Mouse (Mus musculus): ENCODE data around the gene Fpgs. TPM values are rescaled to one million over a fixed set of nuclear protein-coding genes. Genes with fewer than 3 reads are reported as not detected.

Gene Fpgs
- total and polyA plus RNA-seq, 3 experiments: 4.6 to 18.0 (median 5.7) TPM

- 0 out of 2 replicates have a peak overlapping the region, but pooled peaks have one; percentile 17 for H3K9ac ChIP-seq (ENCODE audit: low read depth, low read length)
- H3K27me3 ChIP-seq (ENCODE audit: control insufficient read depth, insufficient read depth, low read length): peaks cover 2% of the 10 kb centered on the region; the same call in 1 of the 2 replicates
- H3K79me2 ChIP-seq (replicated peaks; ENCODE audit: control insufficient read depth, insufficient read depth, low read length): peaks cover 5% of the 10 kb centered on the region
- H3K4me1 ChIP-seq (ENCODE audit: control insufficient read depth, insufficient read depth, low read length): peaks cover 20% of the 10 kb centered on the region
- peak overlapping the region; percentile 79 for H3K27ac ChIP-seq
- intact Hi-C loops (cut with DNase I): no loop called here
- DNase-seq: no peak
- 39% methylated on average over 6 of the region's 6 CpGs for WGBS
- TF ChIP-seq EP300 (IDR thresholded peaks at IDR 0.05; ENCODE audit: insufficient read depth, low read depth, low read length) (no peak), CTCF (IDR thresholded peaks at IDR 0.05) (peak; percentile 18; the same call in 1 of the 2 replicates)
- no peak overlapping the region for H3K4me3 ChIP-seq
- peaks cover 8% of the 10 kb centered on the region for H3K36me3 ChIP-seq (ENCODE audit: control insufficient read depth, insufficient read depth, low read length)
Observed at GRCm38 (mm10) chr2:32737008-32737407, 33.1 kb upstream of the Fpgs start.

- Histone ChIP-seq H3K4me1 (ENCODE audit: control insufficient read depth, insufficient read depth, low read length) (peaks cover 21% of the 10 kb centered on the region), H3K9ac (ENCODE audit: low read depth, low read length) (peak overlapping the region; percentile 34; the same call in 1 of the 2 replicates), H3K36me3 (ENCODE audit: control insufficient read depth, insufficient read depth, low read length) (peaks cover 8% of the 10 kb centered on the region), H3K4me3 (peak overlapping the region; percentile 16; the same call in 1 of the 2 replicates), H3K27me3 (ENCODE audit: control insufficient read depth, insufficient read depth, low read length) (peaks cover 1% of the 10 kb centered on the region; the same call in 1 of the 2 replicates), H3K79me2 (replicated peaks; ENCODE audit: control insufficient read depth, insufficient read depth, low read length) (peaks cover 2% of the 10 kb centered on the region; the same call in 1 of the 2 replicates), H3K27ac (peak overlapping the region; percentile 79)
- 60% methylated on average over 3 of the region's 3 CpGs for WGBS
- DNase-seq: no peak
- intact Hi-C loops (cut with DNase I): no loop called here
- no peak for TF ChIP-seq CTCF (IDR thresholded peaks at IDR 0.05)
Observed at GRCm38 (mm10) chr2:32736306-32736829, 32.4 kb upstream of the Fpgs start.

GRCm38 (mm10) chr2:32734933-32735332, 31.0 kb upstream of the Fpgs start:
- WGBS: 47% methylated on average over 4 of the region's 4 CpGs
- Histone ChIP-seq H3K79me2 (replicated peaks; ENCODE audit: control insufficient read depth, insufficient read depth, low read length) (no peaks in the 10 kb centered on the region), H3K9ac (ENCODE audit: low read depth, low read length) (peak overlapping the region; percentile 30; the same call in 1 of the 2 replicates), H3K4me3 (peak overlapping the region; percentile 35), H3K36me3 (ENCODE audit: control insufficient read depth, insufficient read depth, low read length) (peaks cover 6% of the 10 kb centered on the region), H3K27me3 (ENCODE audit: control insufficient read depth, insufficient read depth, low read length) (no peaks in the 10 kb centered on the region), H3K4me1 (ENCODE audit: control insufficient read depth, insufficient read depth, low read length) (peaks cover 24% of the 10 kb centered on the region), H3K27ac (peak overlapping the region; percentile 79)
- peak; percentile 83 to 87 for DNase-seq
- TF ChIP-seq CTCF (IDR thresholded peaks at IDR 0.05) (no peak), EP300 (IDR thresholded peaks at IDR 0.05; ENCODE audit: insufficient read depth, low read depth, low read length) (peak; percentile 100), POLR2A (IDR thresholded peaks at IDR 0.05; ENCODE audit: insufficient read depth, low read depth, low read length) (peak; percentile 54; the same call in 1 of the 2 replicates)
- intact Hi-C loops (cut with DNase I): loop anchor here (5.0 kb wide), 1 partner anchor 83 kb away; no protein-coding TSS in a partner anchor

- Histone ChIP-seq H3K79me2 (replicated peaks; ENCODE audit: control insufficient read depth, insufficient read depth, low read length) (no peaks in the 10 kb centered on the region), H3K27me3 (ENCODE audit: control insufficient read depth, insufficient read depth, low read length) (no peaks in the 10 kb centered on the region), H3K36me3 (ENCODE audit: control insufficient read depth, insufficient read depth, low read length) (peaks cover 6% of the 10 kb centered on the region), H3K4me1 (ENCODE audit: control insufficient read depth, insufficient read depth, low read length) (peaks cover 22% of the 10 kb centered on the region), H3K4me3 (peak overlapping the region; percentile 7), H3K9ac (ENCODE audit: low read depth, low read length) (peak overlapping the region; percentile 30; the same call in 1 of the 2 replicates), H3K27ac (peak overlapping the region; percentile 79)
- intact Hi-C loops (cut with DNase I): loop anchor here (5.0 kb wide), 1 partner anchor 82 kb away; no protein-coding TSS in a partner anchor
- DNase-seq: no peak
- no peak for TF ChIP-seq CTCF (IDR thresholded peaks at IDR 0.05)
- 0 out of 2 replicates have a peak, but pooled peaks have one; percentile 29 for TF ChIP-seq POLR2A (IDR thresholded peaks at IDR 0.05; ENCODE audit: insufficient read depth, low read depth, low read length)
- TF ChIP-seq EP300 (IDR thresholded peaks at IDR 0.05; ENCODE audit: insufficient read depth, low read depth, low read length): no peak
- WGBS: 39% methylated on average over 4 of the region's 4 CpGs
Observed at GRCm38 (mm10) chr2:32734480-32734879, 30.5 kb upstream of the Fpgs start.

GRCm38 (mm10) chr2:32732695-32733094, 28.8 kb upstream of the Fpgs start:
- TF ChIP-seq POLR2A (IDR thresholded peaks at IDR 0.05; ENCODE audit: insufficient read depth, low read depth, low read length) (peak; percentile 52), CTCF (IDR thresholded peaks at IDR 0.05) (no peak), EP300 (IDR thresholded peaks at IDR 0.05; ENCODE audit: insufficient read depth, low read depth, low read length) (peak; percentile 51; the same call in 1 of the 2 replicates)
- no peak overlapping the region; the same call in 1 of the 2 replicates for H3K4me3 ChIP-seq
- H3K27me3 ChIP-seq (ENCODE audit: control insufficient read depth, insufficient read depth, low read length): no peaks in the 10 kb centered on the region
- intact Hi-C loops (cut with DNase I): loop anchor here (5.0 kb wide), 1 partner anchor 80 kb away; no protein-coding TSS in a partner anchor
- H3K36me3 ChIP-seq (ENCODE audit: control insufficient read depth, insufficient read depth, low read length): peaks cover 2% of the 10 kb centered on the region
- peaks cover 22% of the 10 kb centered on the region for H3K4me1 ChIP-seq (ENCODE audit: control insufficient read depth, insufficient read depth, low read length)
- peak overlapping the region; percentile 87 for H3K27ac ChIP-seq
- H3K9ac ChIP-seq (ENCODE audit: low read depth, low read length): no peak overlapping the region
- no peaks in the 10 kb centered on the region for H3K79me2 ChIP-seq (replicated peaks; ENCODE audit: control insufficient read depth, insufficient read depth, low read length)
- DNase-seq: no peak
- 41% methylated on average over 6 of the region's 6 CpGs for WGBS

GRCm38 (mm10) chr2:32731911-32732310, 28.0 kb upstream of the Fpgs start:
- Histone ChIP-seq H3K36me3 (ENCODE audit: control insufficient read depth, insufficient read depth, low read length) (peaks cover 2% of the 10 kb centered on the region), H3K79me2 (replicated peaks; ENCODE audit: control insufficient read depth, insufficient read depth, low read length) (no peaks in the 10 kb centered on the region), H3K4me1 (ENCODE audit: control insufficient read depth, insufficient read depth, low read length) (peaks cover 23% of the 10 kb centered on the region), H3K27ac (peak overlapping the region; percentile 87), H3K9ac (ENCODE audit: low read depth, low read length) (peak overlapping the region; percentile 13), H3K4me3 (no peak overlapping the region; the same call in 1 of the 2 replicates), H3K27me3 (ENCODE audit: control insufficient read depth, insufficient read depth, low read length) (no peaks in the 10 kb centered on the region)
- 34% methylated on average over 4 of the region's 4 CpGs for WGBS
- intact Hi-C loops (cut with DNase I): loop anchor here (5.0 kb wide), 1 partner anchor 80 kb away; no protein-coding TSS in a partner anchor
- DNase-seq: no peak
- TF ChIP-seq CTCF (IDR thresholded peaks at IDR 0.05) (no peak), POLR2A (IDR thresholded peaks at IDR 0.05; ENCODE audit: insufficient read depth, low read depth, low read length) (no peak), EP300 (IDR thresholded peaks at IDR 0.05; ENCODE audit: insufficient read depth, low read depth, low read length) (no peak)

All from heart, adult 2 months (tissue).